Mouse (Mus musculus) forebrain, postnatal 0 days (tissue): ENCODE measurements at regions not wholly inside any gene's neighbourhood (a gene's known extent, or its start where the extent isn't known, plus 50 kb on each side); places are given as distances from the start of the nearest gene placed in this dataset.
A peak's percentile ranks its signal among the peaks of the same experiment; 100 is the strongest.

Experiments
- ATAC-seq: fragments of 200-750 bp; cut with Nextera tagmentation; 2 replicates; pipeline ENCODE4 v1.8.0; 2017; ENCODE audit warnings: mild to moderate bottlenecking, moderate library complexity
- DNase-seq: peaks from one replicate; pipeline ENCODE4 v3.0.0-alpha.2; 2015
- H3K27ac ChIP-seq: fragments of 300-500 bp; sonication (generic); 2 replicates; pipeline ENCODE4 v1.5.1; 2014; ENCODE audit warnings: low read depth, mild to moderate bottlenecking, antibody characterized with exemption, low read length, moderate library complexity, mixed read lengths
- H3K27me3 ChIP-seq: fragments of 300-500 bp; sonication (generic); 2 replicates; pipeline ENCODE4 v1.6.1; 2014; ENCODE audit warnings: mild to moderate bottlenecking, low read length, mixed read lengths; ENCODE audit not compliant: insufficient read depth
- H3K36me3 ChIP-seq: fragments of 300-500 bp; sonication (generic); 2 replicates; pipeline ENCODE4 v1.6.1; 2014; ENCODE audit warnings: mild to moderate bottlenecking, moderate library complexity; ENCODE audit not compliant: insufficient read depth
- H3K4me1 ChIP-seq: fragments of 300-500 bp; sonication (generic); 2 replicates; pipeline ENCODE4 v1.6.1; 2014; ENCODE audit warnings: antibody characterized with exemption; ENCODE audit not compliant: insufficient read depth
- H3K4me2 ChIP-seq: fragments of 300-500 bp; sonication (generic); 2 replicates; pipeline ENCODE4 v1.6.1; 2014; ENCODE audit warnings: low read depth, mild to moderate bottlenecking, moderate library complexity
- H3K4me3 ChIP-seq: fragments of 300-500 bp; sonication (generic); 2 replicates; pipeline ENCODE4 v1.5.1; 2014; ENCODE audit warnings: low read depth, low read length, mixed read lengths
- H3K9ac ChIP-seq: fragments of 300-500 bp; sonication (generic); 2 replicates; pipeline ENCODE4 v1.6.1; 2014; ENCODE audit warnings: mild to moderate bottlenecking
- H3K9me3 ChIP-seq: fragments of 300-500 bp; sonication (generic); 2 replicates; pipeline ENCODE4 v1.6.1; 2016; ENCODE audit warnings: low read length
- CTCF ChIP-seq: sonication (generic); IDR thresholded peaks from 2 replicates; pipeline ENCODE4 v1.5.1; 2016; ENCODE audit warnings: antibody characterized with exemption, control low read depth, low read depth
- WGBS: fragments of 180-500 bp; shearing (Covaris S2); extraction: QIAGEN DNeasy Blood & Tissue Kit; methylation state at CpG from one replicate; pipeline ENCODE4 v1.1.7; 2014; 5-methylcytosine and 5-hydroxymethylcytosine counted together

DNA sequence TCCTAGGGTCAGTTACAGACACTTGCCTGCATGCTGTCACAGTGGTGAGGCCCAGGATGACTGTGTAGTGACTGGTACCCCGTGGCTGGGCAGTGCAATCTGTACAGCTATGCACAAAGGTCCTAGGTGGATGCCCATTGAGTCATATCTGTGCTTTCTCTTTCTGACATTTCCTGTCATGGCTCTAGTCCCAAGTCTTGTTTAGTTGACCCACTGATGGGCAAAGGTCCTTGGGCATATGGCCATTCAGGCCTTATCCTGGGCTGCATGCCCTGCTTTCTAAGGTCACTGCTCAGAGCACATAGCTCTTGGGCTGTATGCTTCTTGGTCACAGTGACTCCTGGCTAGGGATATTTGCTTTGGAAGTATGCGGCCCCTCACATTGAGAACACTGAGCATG, 160.4 kb downstream of the Cyld start:
- H3K9me3 ChIP-seq, result no peaks in the 10 kb centered on the region; the same call in 1 of the 2 replicates
- no peaks in the 10 kb centered on the region; the same call in 1 of the 2 replicates for H3K27me3 ChIP-seq
- no peak for TF ChIP-seq CTCF
- no peaks in the 10 kb centered on the region for H3K4me1 ChIP-seq
- ATAC-seq (no peak), DNase-seq (no peak)
- H3K9ac ChIP-seq, result no peak overlapping the region
- 86% methylated on average over 2 of the region's 2 CpGs for WGBS
- H3K4me2 ChIP-seq, result no peak overlapping the region
- no peaks in the 10 kb centered on the region for H3K36me3 ChIP-seq
- no peak overlapping the region for H3K4me3 ChIP-seq
- H3K27ac ChIP-seq, result no peak overlapping the region

DNA sequence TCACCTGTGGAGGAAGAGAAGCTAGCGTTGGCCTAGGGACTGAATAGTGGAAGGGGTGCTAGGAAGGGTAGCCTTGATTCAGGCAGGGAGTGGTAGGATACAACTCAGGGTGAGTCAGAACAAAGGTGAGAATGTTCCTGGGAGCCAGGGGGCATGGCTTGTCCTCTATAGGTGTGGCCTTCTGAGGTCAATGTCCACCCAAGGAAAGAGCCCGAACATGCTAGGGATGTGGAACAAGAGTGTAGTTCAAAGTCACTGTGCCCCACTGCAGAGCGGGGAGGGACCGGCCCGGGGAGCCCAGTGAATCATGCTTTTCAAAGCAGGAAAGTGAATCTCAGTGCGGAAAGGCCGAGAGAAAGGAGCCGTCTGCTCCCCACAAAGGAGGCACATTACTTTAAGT, 156.4 kb downstream of the Cyld start:
- DNase-seq (no peak), ATAC-seq (no peak)
- no peak for TF ChIP-seq CTCF
- no peak overlapping the region for H3K27ac ChIP-seq
- H3K9me3 ChIP-seq, result no peaks in the 10 kb centered on the region; the same call in 1 of the 2 replicates
- no peaks in the 10 kb centered on the region for H3K4me1 ChIP-seq
- no peaks in the 10 kb centered on the region for H3K36me3 ChIP-seq
- 72% methylated on average over 8 of the region's 8 CpGs for WGBS
- H3K4me2 ChIP-seq, result no peak overlapping the region
- H3K9ac ChIP-seq, result no peak overlapping the region
- H3K4me3 ChIP-seq, result no peak overlapping the region
- no peaks in the 10 kb centered on the region; the same call in 1 of the 2 replicates for H3K27me3 ChIP-seq

DNA sequence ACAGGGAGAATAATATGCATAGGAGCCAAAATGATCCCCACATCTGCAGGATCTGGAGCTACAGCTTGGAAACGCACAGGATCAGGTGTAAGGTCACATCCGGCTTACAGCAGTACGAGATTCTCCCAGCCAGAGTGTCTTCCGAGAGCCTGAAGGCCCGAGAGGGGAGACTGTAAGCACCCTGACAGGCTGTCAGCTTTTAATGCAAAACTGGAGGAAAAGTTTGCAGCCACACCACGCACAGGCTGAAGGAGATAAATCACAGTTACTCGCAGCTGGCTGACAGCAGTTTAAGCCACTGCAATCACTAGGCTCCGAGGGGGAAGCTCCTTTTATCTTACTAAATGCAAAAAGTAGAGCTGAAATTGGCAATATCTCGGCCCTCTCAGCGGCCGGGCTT, 149.1 kb downstream of the Cyld start:
- TF ChIP-seq CTCF, result no peak
- no peak overlapping the region for H3K9ac ChIP-seq
- H3K36me3 ChIP-seq, result no peaks in the 10 kb centered on the region
- DNase-seq (peak; percentile 8), ATAC-seq (no peak)
- WGBS, result 67% methylated on average over 11 of the region's 11 CpGs
- H3K4me2 ChIP-seq, result no peak overlapping the region
- H3K27me3 ChIP-seq, result no peaks in the 10 kb centered on the region
- no peak overlapping the region for H3K4me3 ChIP-seq
- no peaks in the 10 kb centered on the region for H3K9me3 ChIP-seq
- no peaks in the 10 kb centered on the region for H3K4me1 ChIP-seq
- H3K27ac ChIP-seq, result no peak overlapping the region

DNA sequence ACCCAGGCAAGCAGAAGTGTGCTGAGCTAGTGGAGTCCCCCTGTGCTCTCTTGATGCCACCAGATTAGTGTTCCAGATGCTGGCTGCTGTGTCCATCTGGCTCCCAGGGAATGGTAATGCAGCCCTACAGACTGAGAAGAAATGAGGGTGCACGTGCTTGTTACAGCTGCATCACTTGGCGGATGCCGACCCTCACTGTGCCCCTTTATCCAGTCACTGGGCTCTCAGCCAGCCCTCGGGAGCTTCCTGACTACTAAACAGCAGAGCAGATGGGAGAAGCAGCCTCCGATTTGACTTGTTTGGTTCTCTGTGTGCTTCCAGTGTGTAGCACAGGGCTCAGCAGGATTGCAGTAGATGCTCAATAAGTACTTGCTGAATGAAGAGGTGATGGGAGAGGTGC, 147.5 kb downstream of the Cyld start:
- ATAC-seq, result peak; percentile 92
- WGBS, result 12% methylated on average over 5 of the region's 5 CpGs
- Histone ChIP-seq H3K27me3 (no peaks in the 10 kb centered on the region), H3K4me3 (no peak overlapping the region), H3K27ac (no peak overlapping the region), H3K36me3 (no peaks in the 10 kb centered on the region), H3K9ac (no peak overlapping the region), H3K9me3 (no peaks in the 10 kb centered on the region), H3K4me1 (no peaks in the 10 kb centered on the region), H3K4me2 (no peak overlapping the region)
- no peak for TF ChIP-seq CTCF
- DNase-seq, result peak; percentile 78

DNA sequence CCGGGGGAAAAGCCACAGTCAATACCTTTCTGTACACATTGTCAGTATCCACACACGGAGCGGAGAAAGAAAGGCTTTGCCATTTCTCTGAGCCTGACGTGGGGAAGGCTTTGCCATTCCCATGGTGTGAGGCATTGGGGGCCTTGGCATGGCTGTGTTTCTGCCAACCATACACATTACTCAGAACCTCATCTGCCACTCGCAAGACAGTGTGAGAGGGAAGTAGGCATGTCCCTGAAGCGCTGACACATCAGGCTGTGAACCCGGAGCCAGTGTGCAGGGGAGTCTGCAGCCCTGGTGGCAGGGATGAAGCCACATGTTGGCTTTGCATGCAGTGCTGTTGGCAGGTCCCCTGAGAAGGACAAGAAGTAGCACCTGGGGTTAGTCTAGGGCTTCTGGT, 145.6 kb downstream of the Cyld start:
- Histone ChIP-seq H3K27ac (no peak overlapping the region), H3K9ac (no peak overlapping the region), H3K4me2 (no peak overlapping the region), H3K4me3 (no peak overlapping the region), H3K36me3 (no peaks in the 10 kb centered on the region), H3K4me1 (no peaks in the 10 kb centered on the region), H3K27me3 (no peaks in the 10 kb centered on the region), H3K9me3 (no peaks in the 10 kb centered on the region)
- WGBS, result 77% methylated on average over 7 of the region's 7 CpGs
- DNase-seq, result no peak
- TF ChIP-seq CTCF, result no peak
- ATAC-seq, result no peak

DNA sequence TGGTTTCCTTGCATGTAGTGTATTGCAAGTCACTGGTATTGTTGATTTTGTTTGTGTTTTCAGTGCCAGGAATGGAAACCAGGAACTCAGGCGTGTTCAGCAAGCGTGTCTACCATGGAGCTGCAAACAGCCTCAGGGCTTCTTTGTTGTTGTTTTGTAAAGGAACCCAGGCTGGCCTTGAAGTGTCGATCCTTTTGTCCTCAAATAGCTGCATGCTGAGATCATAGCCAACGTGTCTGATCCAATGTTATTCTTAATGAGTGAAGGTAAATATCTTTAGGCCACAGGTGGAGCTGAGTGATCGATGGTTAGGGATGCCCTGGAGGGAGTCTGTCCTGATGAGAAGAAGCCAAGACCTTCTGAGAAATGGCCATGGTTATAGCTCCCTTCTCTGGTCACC, 143.3 kb downstream of the Cyld start:
- H3K4me1 ChIP-seq, result no peaks in the 10 kb centered on the region

DNA sequence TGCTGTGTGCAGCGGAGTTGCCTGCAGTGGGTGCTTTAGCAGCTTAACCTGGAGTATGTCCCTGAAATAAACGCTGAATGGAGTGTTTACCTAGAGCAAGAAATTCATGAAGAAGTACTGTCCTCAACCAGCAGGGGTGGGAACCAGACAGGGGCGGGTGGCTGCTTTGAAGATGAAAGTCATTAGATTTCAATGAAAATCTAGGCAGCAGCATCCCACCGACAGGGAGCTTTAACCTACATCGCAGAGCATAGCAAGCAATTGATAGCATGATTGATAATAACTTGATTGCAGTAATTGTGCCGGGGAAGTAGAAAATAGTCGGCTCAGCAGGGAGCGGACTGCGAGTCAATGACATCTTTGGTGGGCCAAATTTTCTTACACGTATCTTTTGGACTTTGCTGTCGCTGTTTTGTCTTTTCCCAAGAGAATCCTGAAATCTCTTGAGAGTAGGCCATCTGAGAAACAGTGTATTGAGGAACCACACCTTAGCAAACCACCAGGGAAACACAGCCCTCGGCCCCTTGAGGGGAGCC, 139.0 kb downstream of the Cyld start:
- DNase-seq (no peak), ATAC-seq (no peak)
- H3K27me3 ChIP-seq, result no peaks in the 10 kb centered on the region
- H3K4me1 ChIP-seq, result no peaks in the 10 kb centered on the region
- peak; percentile 18; the same call in 1 of the 2 replicates for TF ChIP-seq CTCF
- H3K36me3 ChIP-seq, result no peaks in the 10 kb centered on the region
- no peak overlapping the region for H3K9ac ChIP-seq
- 52% methylated on average over 12 of the region's 12 CpGs for WGBS
- H3K27ac ChIP-seq, result no peak overlapping the region
- no peaks in the 10 kb centered on the region for H3K9me3 ChIP-seq
- no peak overlapping the region for H3K4me3 ChIP-seq
- no peak overlapping the region for H3K4me2 ChIP-seq

More for the DNA sequence above, 143.3 kb downstream of the Cyld start:
- DNase-seq, result no peak
- TF ChIP-seq CTCF, result no peak
- no peaks in the 10 kb centered on the region for H3K36me3 ChIP-seq
- no peak overlapping the region for H3K4me2 ChIP-seq
- WGBS, result 45% methylated on average over 5 of the region's 5 CpGs
- H3K27ac ChIP-seq, result no peak overlapping the region
- no peak overlapping the region for H3K9ac ChIP-seq
- H3K9me3 ChIP-seq, result no peaks in the 10 kb centered on the region
- no peak for ATAC-seq
- H3K27me3 ChIP-seq, result no peaks in the 10 kb centered on the region
- no peak overlapping the region for H3K4me3 ChIP-seq
